Mouse (Mus musculus): ENCODE measurements around the gene Ppil4.

The Ppil4 gene

GRCm38 (mm10) chr10:7825281-7825665, 32.6 kb downstream of the Ppil4 start:
- DNase-seq = no peak

- DNase-seq = no peak
These were observed 33.4 kb downstream of the Ppil4 start for GRCm38 (mm10) chr10:7826106-7826505.

GRCm38 (mm10) chr10:7832171-7832676, 39.5 kb downstream of the Ppil4 start, which contains the start of gene Zc3h12d:
Gene Zc3h12d, plus strand, starts transcription at chr10:7832470.
- peak; percentile 63 to 66 for DNase-seq

GRCm38 (mm10) chr10:7833377-7834165, 40.9 kb downstream of the Ppil4 start:
- peak; percentile 78 for DNase-seq

- peak; percentile 67 to 71 for DNase-seq
These were observed 42.1 kb downstream of the Ppil4 start for GRCm38 (mm10) chr10:7834671-7835225.

GRCm38 (mm10) chr10:7836902-7837301, 44.2 kb downstream of the Ppil4 start:
- no peak for DNase-seq

- no peak for DNase-seq
These were observed 44.8 kb downstream of the Ppil4 start for GRCm38 (mm10) chr10:7837446-7837845.

GRCm38 (mm10) chr10:7838036-7838435, 45.3 kb downstream of the Ppil4 start:
- no peak for DNase-seq

GRCm38 (mm10) chr10:7838874-7839421, 46.3 kb downstream of the Ppil4 start:
- DNase-seq = no peak

- DNase-seq = peak; percentile 75 to 80
These were observed 47.1 kb downstream of the Ppil4 start for GRCm38 (mm10) chr10:7839551-7840352.

GRCm38 (mm10) chr10:7840353-7840733, 47.7 kb downstream of the Ppil4 start:
- no peak for DNase-seq

- no peak for DNase-seq
These were observed 48.1 kb downstream of the Ppil4 start for GRCm38 (mm10) chr10:7840785-7841184.

- DNase-seq = peak in 1 of 2 experiments; percentile 45
These were observed 48.9 kb downstream of the Ppil4 start for GRCm38 (mm10) chr10:7841571-7842080.

- no peak for DNase-seq
These were observed 50.5 kb downstream of the Ppil4 start for GRCm38 (mm10) chr10:7843181-7843580.

- no peak for DNase-seq
These were observed 51.5 kb downstream of the Ppil4 start for GRCm38 (mm10) chr10:7844161-7844560.

GRCm38 (mm10) chr10:7845136-7845535, 52.4 kb downstream of the Ppil4 start:
- DNase-seq = no peak

- no peak for DNase-seq
These were observed 53.3 kb downstream of the Ppil4 start for GRCm38 (mm10) chr10:7845991-7846390.

- DNase-seq = peak; percentile 69 to 73
These were observed 54.5 kb downstream of the Ppil4 start for GRCm38 (mm10) chr10:7847166-7847605.

- DNase-seq = no peak
These were observed 59.2 kb downstream of the Ppil4 start for GRCm38 (mm10) chr10:7851891-7852290.

GRCm38 (mm10) chr10:7860494-7860893, 67.8 kb downstream of the Ppil4 start:
- no peak for DNase-seq

GRCm38 (mm10) chr10:7861259-7861936, 68.7 kb downstream of the Ppil4 start:
- DNase-seq = no peak
